In genomic region chr11:67104714-67105113, GRCm38 (mm10) we compare ENCODE assay signal across 29 mouse cellular contexts. TPM values are rescaled to one million over a fixed set of nuclear protein-coding genes. Genes with fewer than 3 reads are reported as not detected.
DNase-seq lines count a peak whose midpoint lies in the region; ATAC-seq and TF ChIP-seq lines count a peak whose summit lies in the region.
"Had no signal": no experiment of that assay in that cellular context is flagged by ENCODE, and none has a peak within 500 bp of the region (broad histone marks: within the 10 kb centered on the region; RNA-seq: fewer than 3 reads in every experiment).

No protein-coding gene starts in this region.

- H3K27me3 ChIP-seq in heart, embryonic 12.5 days (replicated peaks), result peaks cover 9% of the 10 kb centered on the region
- no peaks in the 10 kb centered on the region for H3K27me3 ChIP-seq in hindbrain, postnatal 0 days (ENCODE audit: insufficient read depth, low read length)
- H3K27me3 ChIP-seq: embryonic facial prominence, embryonic 13.5 days; hindbrain, embryonic 12.5 days; kidney, embryonic 15.5 days; liver, embryonic 15.5 days; lung, embryonic 15.5 days; midbrain, embryonic 15.5 days had no signal

- H3K9ac ChIP-seq in heart, embryonic 12.5 days, result no peak overlapping the region
- no peak overlapping the region for H3K9ac ChIP-seq in hindbrain, postnatal 0 days (replicated peaks; ENCODE audit: low read length)
- H3K9ac ChIP-seq: embryonic facial prominence, embryonic 13.5 days; hindbrain, embryonic 12.5 days; kidney, embryonic 15.5 days; liver, embryonic 15.5 days; lung, embryonic 15.5 days; midbrain, embryonic 15.5 days had no signal

- peaks cover 22% of the 10 kb centered on the region for H3K4me1 ChIP-seq in heart, embryonic 12.5 days (replicated peaks)
- H3K4me1 ChIP-seq in hindbrain, postnatal 0 days (ENCODE audit: insufficient read depth, low read length), result no peaks in the 10 kb centered on the region
- H3K4me1 ChIP-seq: kidney, embryonic 15.5 days; liver, embryonic 15.5 days; lung, embryonic 15.5 days; midbrain, embryonic 15.5 days had no signal

- no peak overlapping the region for H3K4me3 ChIP-seq in heart, embryonic 12.5 days
- H3K4me3 ChIP-seq in hindbrain, postnatal 0 days (ENCODE audit: low read length), result no peak overlapping the region
- H3K4me3 ChIP-seq: embryonic facial prominence, embryonic 13.5 days; erythroblast, embryonic 14.5 days; hindbrain, embryonic 12.5 days; kidney, embryonic 15.5 days; left cerebral cortex, adult 2 months; liver, embryonic 15.5 days; lung, embryonic 15.5 days; midbrain, embryonic 15.5 days had no signal

- no peak overlapping the region for H3K4me2 ChIP-seq in heart, embryonic 12.5 days
- no peak overlapping the region for H3K4me2 ChIP-seq in hindbrain, postnatal 0 days (ENCODE audit: low read depth, low read length)
- H3K4me2 ChIP-seq: embryonic facial prominence, embryonic 13.5 days; hindbrain, embryonic 12.5 days; kidney, embryonic 15.5 days; liver, embryonic 15.5 days; lung, embryonic 15.5 days; midbrain, embryonic 15.5 days had no signal

- peak overlapping the region; percentile 34; the same call in 1 of the 2 replicates for H3K27ac ChIP-seq in heart, embryonic 12.5 days (ENCODE audit: poor library complexity, severe bottlenecking)
- H3K27ac ChIP-seq in hindbrain, postnatal 0 days, result no peak overlapping the region
- H3K27ac ChIP-seq: embryonic facial prominence, embryonic 13.5 days; hindbrain, embryonic 12.5 days; kidney, embryonic 15.5 days; left cerebral cortex, adult 2 months; liver, embryonic 15.5 days; lung, embryonic 15.5 days; midbrain, embryonic 15.5 days; stomach, postnatal 0 days had no signal

- no peaks in the 10 kb centered on the region for H3K9me3 ChIP-seq in heart, embryonic 12.5 days (replicated peaks)
- no peaks in the 10 kb centered on the region for H3K9me3 ChIP-seq in hindbrain, postnatal 0 days (ENCODE audit: low read length)
- H3K9me3 ChIP-seq: embryonic facial prominence, embryonic 13.5 days; hindbrain, embryonic 12.5 days; kidney, embryonic 15.5 days; liver, embryonic 15.5 days; lung, embryonic 15.5 days; midbrain, embryonic 15.5 days had no signal

- H3K36me3 ChIP-seq in heart, embryonic 12.5 days, result no peaks in the 10 kb centered on the region
- H3K36me3 ChIP-seq in hindbrain, postnatal 0 days (ENCODE audit: insufficient read depth, low read length), result no peaks in the 10 kb centered on the region
- H3K36me3 ChIP-seq: embryonic facial prominence, embryonic 13.5 days; hindbrain, embryonic 12.5 days; kidney, embryonic 15.5 days; liver, embryonic 15.5 days; lung, embryonic 15.5 days; midbrain, embryonic 15.5 days had no signal

- no peak for TF ChIP-seq CTCF in hindbrain, postnatal 0 days (IDR thresholded peaks at IDR 0.05; ENCODE audit: low read depth)

- WGBS in heart, embryonic 12.5 days, result 38% methylated on average over 11 of the region's 11 CpGs
- WGBS in hindbrain, postnatal 0 days, result 65% methylated on average over 11 of the region's 11 CpGs

- DNase-seq in gastrocnemius, adult 18-20 months (ENCODE audit: low spot score), result peak; percentile 70
- no peak for DNase-seq in gastrocnemius, postnatal 10 days
- DNase-seq in heart, adult 11 months, result no peak
- DNase-seq in gastrocnemius, postnatal 25 days, result peak; percentile 64
- DNase-seq in heart, postnatal 4 days, result peak; percentile 46
- no peak for DNase-seq in frontal cortex, postnatal 36 days (ENCODE audit: low spot score in 2 of 2)
- no peak for DNase-seq in hindbrain, postnatal 0 days (ENCODE audit: low spot score)
- DNase-seq: adrenal gland, postnatal 25 days; cerebellum, adult 8-10 months; cerebellum, postnatal 36 days; embryo, embryonic 11 days; kidney, adult 11 months; kidney, postnatal 4 days; liver; lung, postnatal 36 days had no signal

- ATAC-seq in heart, embryonic 12.5 days (ENCODE audit: insufficient number of reproducible peaks, low FRiP score), result no peak
- ATAC-seq in hindbrain, postnatal 0 days, result no peak
- ATAC-seq: forebrain, embryonic 14.5 days; midbrain, embryonic 15.5 days had no signal

RNA-seq across cellular contexts. Expression of gene Myh3, which starts 26.6 kb away (rescaled TPM):
- 10 to 100 TPM in 1 of 2 experiments, 1 to 10 TPM in 1; 9.5 to 15.9 TPM for total RNA-seq in gastrocnemius, adult 18-20 months (2021)
- total RNA-seq in gastrocnemius, postnatal 10 days (2021), result 100 to 1,000 TPM in 1 of 2 experiments, 10 to 100 TPM in 1; 79.0 to 104 TPM
- 0.47 and 0.55 TPM in 2 replicates for polyA plus RNA-seq in heart, embryonic 12.5 days (2016; fragmentation: Nextera tagmentation; extraction: Ambion mirVana)
- total RNA-seq in gastrocnemius, postnatal 25 days (2021), result 10 to 100 TPM; 11.9 to 13.1 TPM
- under 1 TPM; 0.12 to 0.63 TPM for total RNA-seq in heart, postnatal 4 days (2021)
- 1.1 and 3.0 TPM in 2 replicates for total RNA-seq in hindbrain, postnatal 0 days (2014; rRNA removed)
- 0.25 and 0.35 TPM in 2 replicates for polyA plus RNA-seq in hindbrain, postnatal 0 days (2015; fragmentation: Nextera tagmentation; extraction: Ambion mirVana)
- total RNA-seq: adrenal gland, postnatal 25 days; granulocyte monocyte progenitor cell, adult 5-6 weeks; megakaryocyte-erythroid progenitor cell, adult 5-6 weeks had no signal
- polyA plus RNA-seq: erythroblast, embryonic 14.5 days; urinary bladder, adult 2 months had no signal

RNA-seq across cellular contexts. Expression of gene Sco1, which starts 52.2 kb away (rescaled TPM):
- total RNA-seq in gastrocnemius, adult 18-20 months (2021), result 1 to 10 TPM; 7.0 to 7.7 TPM
- 10 to 100 TPM in 1 of 2 experiments, 1 to 10 TPM in 1; 9.8 to 11.4 TPM for total RNA-seq in gastrocnemius, postnatal 10 days (2021)
- polyA plus RNA-seq in heart, embryonic 12.5 days (2016; fragmentation: Nextera tagmentation; extraction: Ambion mirVana), result 24.3 and 25.8 TPM in 2 replicates
- total RNA-seq in gastrocnemius, postnatal 25 days (2021), result 1 to 10 TPM; 7.2 to 7.3 TPM
- 10 to 100 TPM; 18.7 to 18.9 TPM for total RNA-seq in heart, postnatal 4 days (2021)
- 11.0 and 13.8 TPM in 2 replicates for total RNA-seq in hindbrain, postnatal 0 days (2014; rRNA removed)
- 13.6 and 14.9 TPM in 2 replicates for polyA plus RNA-seq in hindbrain, postnatal 0 days (2015; fragmentation: Nextera tagmentation; extraction: Ambion mirVana)

RNA-seq across cellular contexts. Expression of gene Adprm, which starts 52.3 kb away (rescaled TPM):
- total RNA-seq in gastrocnemius, adult 18-20 months (2021), result 1 to 10 TPM; 6.5 to 8.2 TPM
- 10 to 100 TPM in 1 of 2 experiments, 1 to 10 TPM in 1; 8.0 to 11.9 TPM for total RNA-seq in gastrocnemius, postnatal 10 days (2021)
- 20.1 and 21.2 TPM in 2 replicates for polyA plus RNA-seq in heart, embryonic 12.5 days (2016; fragmentation: Nextera tagmentation; extraction: Ambion mirVana)
- total RNA-seq in gastrocnemius, postnatal 25 days (2021), result 1 to 10 TPM; 6.9 to 8.9 TPM
- total RNA-seq in heart, postnatal 4 days (2021), result 10 to 100 TPM; 13.9 to 15.8 TPM
- total RNA-seq in hindbrain, postnatal 0 days (2014; rRNA removed), result 15.6 and 18.9 TPM in 2 replicates
- polyA plus RNA-seq in hindbrain, postnatal 0 days (2015; fragmentation: Nextera tagmentation; extraction: Ambion mirVana), result 25.3 and 29.5 TPM in 2 replicates

Comparison
In these comparisons a context has a peak if more than half of its experiments do, and no peak if none do; other contexts are left out.
1. DNase-seq: peak in gastrocnemius, adult 18-20 months (single experiment), gastrocnemius, postnatal 25 days (single experiment) and heart, postnatal 4 days (single experiment); none in gastrocnemius, postnatal 10 days (single experiment), heart, adult 11 months (single experiment), frontal cortex, postnatal 36 days (0 of 2) and hindbrain, postnatal 0 days (single experiment).
2. RNA of gene Myh3, which starts 26.6 kb away (total RNA-seq): 79.0 to 104 TPM in gastrocnemius, postnatal 10 days; 9.5 to 15.9 TPM in gastrocnemius, adult 18-20 months, 11.9 to 13.1 TPM in gastrocnemius, postnatal 25 days, 1.1 to 3.0 TPM in hindbrain, postnatal 0 days and 0.12 to 0.63 TPM in heart, postnatal 4 days; every median in the first group is over 4 times any median in the second.